Mouse (Mus musculus) heart, postnatal 0 days (tissue): ENCODE results near the gene Nmrk1. TPM values are rescaled to one million over a fixed set of nuclear protein-coding genes. Genes with fewer than 3 reads are reported as not detected.

Experiments used
- ATAC-seq: fragments of 200-750 bp; cut with Nextera tagmentation; 2 replicates; pipeline ENCODE4 v1.8.0; 2017; ENCODE audit warnings: low read depth, moderate number of reproducible peaks, moderate library complexity; ENCODE audit not compliant: insufficient read depth
- DNase-seq: peaks from one replicate; pipeline ENCODE4 v3.0.0-alpha.2; 2016; ENCODE audit warnings: low spot score
- H3K27ac ChIP-seq: fragments of 300-500 bp; sonication (generic); 2 replicates; pipeline ENCODE4 v1.5.1; 2014; ENCODE audit warnings: low read depth, mild to moderate bottlenecking
- H3K27me3 ChIP-seq: fragments of 300-500 bp; sonication (generic); 2 replicates; pipeline ENCODE4 v1.6.1; 2014; ENCODE audit warnings: low read length, mixed read lengths; ENCODE audit not compliant: control insufficient read depth, insufficient read depth
- H3K36me3 ChIP-seq: fragments of 300-500 bp; sonication (generic); replicated peaks from 2 replicates; pipeline ENCODE4 v1.6.1; 2014; ENCODE audit warnings: low read length, mixed read lengths; ENCODE audit not compliant: control insufficient read depth, insufficient read depth
- H3K4me1 ChIP-seq: fragments of 300-500 bp; sonication (generic); 2 replicates; pipeline ENCODE4 v1.6.1; 2014; ENCODE audit warnings: antibody characterized with exemption; ENCODE audit not compliant: control insufficient read depth, insufficient read depth
- H3K4me2 ChIP-seq: fragments of 300-500 bp; sonication (generic); 2 replicates; pipeline ENCODE4 v1.6.1; 2014; ENCODE audit warnings: low read depth, mild to moderate bottlenecking, low read length, moderate library complexity
- H3K4me3 ChIP-seq: fragments of 300-500 bp; sonication (generic); 2 replicates; pipeline ENCODE4 v1.5.1; 2014; ENCODE audit warnings: low read depth, low read length
- H3K9ac ChIP-seq: fragments of 300-500 bp; sonication (generic); replicated peaks from 2 replicates; pipeline ENCODE4 v1.6.1; 2014; ENCODE audit warnings: low read depth, low read length, mixed read lengths
- H3K9me3 ChIP-seq: fragments of 300-500 bp; sonication (generic); replicated peaks from 2 replicates; pipeline ENCODE4 v1.6.1; 2016; ENCODE audit warnings: low read length; ENCODE audit not compliant: control insufficient read depth
- CTCF ChIP-seq: IDR thresholded peaks from 2 replicates; pipeline ENCODE4 v1.5.1; 2016; ENCODE audit warnings: antibody characterized with exemption, control low read depth, low read depth
- EP300 ChIP-seq: IDR thresholded peaks from 2 replicates; pipeline ENCODE4 v1.6.1; 2016; ENCODE audit warnings: antibody characterized with exemption, low read depth
- WGBS: fragments of 180-500 bp; shearing (Covaris S2); extraction: QIAGEN DNeasy Blood & Tissue Kit; methylation state at CpG from one replicate; pipeline ENCODE4 v1.1.7; 2014; 5-methylcytosine and 5-hydroxymethylcytosine counted together
- polyA plus RNA-seq: library from polyadenylated mRNA; unstranded; fragments of >200 nt; fragmentation: Nextera tagmentation; extraction: Ambion mirVana; gene quantifications from 2 replicates; pipeline ENCODE4 v1.2.1, GENCODE M21; 2015
- total RNA-seq: library from RNA; depleted of rRNA; stranded (reverse); fragments of >200 nt; gene quantifications from 2 replicates; pipeline ENCODE4 v1.2.3, GENCODE M21; 2014; ENCODE audit warnings: low replicate concordance

Gene Nmrk1
- total and polyA plus RNA-seq, 2 experiments from 2014 or later, result 6.7 to 13.8 TPM

GRCm38 (mm10) chr19:18593722-18594121, 38.0 kb upstream of the Nmrk1 start:
- H3K27ac ChIP-seq, result no peak overlapping the region
- H3K36me3 ChIP-seq, result peaks cover 7% of the 10 kb centered on the region; the same call in 1 of the 2 replicates
- H3K4me2 ChIP-seq, result no peak overlapping the region
- no peak overlapping the region for H3K9ac ChIP-seq
- no peaks in the 10 kb centered on the region for H3K9me3 ChIP-seq
- H3K27me3 ChIP-seq, result no peaks in the 10 kb centered on the region
- 0 out of 2 replicates have a peak, but pooled peaks cover under 1% of the 10 kb centered on the region for H3K4me1 ChIP-seq
- ATAC-seq (no peak), DNase-seq (no peak)
- no peak overlapping the region for H3K4me3 ChIP-seq
- 79% methylated on average over 10 of the region's 10 CpGs for WGBS
- TF ChIP-seq EP300 (no peak), CTCF (no peak)

- TF ChIP-seq EP300, result no peak
- no peak for TF ChIP-seq CTCF
- no peaks in the 10 kb centered on the region for H3K27me3 ChIP-seq
- no peak overlapping the region for H3K4me2 ChIP-seq
- WGBS, result 68% methylated on average over 5 of the region's 5 CpGs
- peaks cover 7% of the 10 kb centered on the region; the same call in 1 of the 2 replicates for H3K36me3 ChIP-seq
- DNase-seq (no peak), ATAC-seq (no peak)
- H3K4me3 ChIP-seq, result no peak overlapping the region
- no peak overlapping the region for H3K9ac ChIP-seq
- H3K9me3 ChIP-seq, result no peaks in the 10 kb centered on the region
- no peak overlapping the region for H3K27ac ChIP-seq
- H3K4me1 ChIP-seq, result 0 out of 2 replicates have a peak, but pooled peaks cover 6% of the 10 kb centered on the region
These were observed 34.9 kb upstream of the Nmrk1 start for GRCm38 (mm10) chr19:18596876-18597275.

GRCm38 (mm10) chr19:18597772-18598171, 34.0 kb upstream of the Nmrk1 start:
- Histone ChIP-seq H3K9ac (no peak overlapping the region), H3K36me3 (peaks cover 13% of the 10 kb centered on the region), H3K9me3 (no peaks in the 10 kb centered on the region), H3K27ac (no peak overlapping the region), H3K4me3 (no peak overlapping the region), H3K27me3 (no peaks in the 10 kb centered on the region), H3K4me1 (0 out of 2 replicates have a peak, but pooled peaks cover 6% of the 10 kb centered on the region), H3K4me2 (no peak overlapping the region)
- ATAC-seq (no peak), DNase-seq (no peak)
- 81% methylated on average over 6 of the region's 6 CpGs for WGBS
- TF ChIP-seq EP300 (no peak), CTCF (no peak)

- H3K9ac ChIP-seq, result no peak overlapping the region
- H3K9me3 ChIP-seq, result no peaks in the 10 kb centered on the region
- ATAC-seq (no peak), DNase-seq (no peak)
- no peak for TF ChIP-seq CTCF
- TF ChIP-seq EP300, result no peak
- no peaks in the 10 kb centered on the region for H3K27me3 ChIP-seq
- H3K4me2 ChIP-seq, result no peak overlapping the region
- H3K4me1 ChIP-seq, result 0 out of 2 replicates have a peak, but pooled peaks cover 6% of the 10 kb centered on the region
- no peak overlapping the region for H3K4me3 ChIP-seq
- WGBS, result 73% methylated on average over 3 of the region's 3 CpGs
- no peak overlapping the region; the same call in 1 of the 2 replicates for H3K27ac ChIP-seq
- peaks cover 17% of the 10 kb centered on the region for H3K36me3 ChIP-seq
These were observed 33.4 kb upstream of the Nmrk1 start for GRCm38 (mm10) chr19:18598265-18598926.

GRCm38 (mm10) chr19:18599051-18599450, 32.7 kb upstream of the Nmrk1 start:
- no peaks in the 10 kb centered on the region for H3K27me3 ChIP-seq
- TF ChIP-seq EP300, result no peak
- TF ChIP-seq CTCF, result no peak
- H3K4me2 ChIP-seq, result no peak overlapping the region
- H3K36me3 ChIP-seq, result peaks cover 13% of the 10 kb centered on the region
- no peak overlapping the region for H3K9ac ChIP-seq
- peak overlapping the region; percentile 51 for H3K27ac ChIP-seq
- 36% methylated on average over 8 of the region's 8 CpGs for WGBS
- no peaks in the 10 kb centered on the region for H3K9me3 ChIP-seq
- DNase-seq (peak; percentile 51), ATAC-seq (peak; percentile 62)
- H3K4me1 ChIP-seq, result 0 out of 2 replicates have a peak, but pooled peaks cover 6% of the 10 kb centered on the region
- H3K4me3 ChIP-seq, result no peak overlapping the region

GRCm38 (mm10) chr19:18599650-18600049, 32.1 kb upstream of the Nmrk1 start:
- H3K36me3 ChIP-seq, result peaks cover 13% of the 10 kb centered on the region
- no peak overlapping the region for H3K9ac ChIP-seq
- no peak overlapping the region for H3K4me3 ChIP-seq
- H3K4me1 ChIP-seq, result 0 out of 2 replicates have a peak, but pooled peaks cover 6% of the 10 kb centered on the region
- H3K27me3 ChIP-seq, result no peaks in the 10 kb centered on the region
- TF ChIP-seq EP300, result no peak
- WGBS, result 87% methylated on average over 5 of the region's 5 CpGs
- DNase-seq (no peak), ATAC-seq (no peak)
- no peak overlapping the region; the same call in 1 of the 2 replicates for H3K27ac ChIP-seq
- no peak overlapping the region for H3K4me2 ChIP-seq
- H3K9me3 ChIP-seq, result no peaks in the 10 kb centered on the region
